Mouse (Mus musculus): ENCODE data around the gene H2-Aa. TPM values are rescaled to one million over a fixed set of nuclear protein-coding genes. Genes with fewer than 3 reads are reported as not detected.

The H2-Aa gene
- polyA plus RNA-seq, 1 experiment from 2014 or later = 35.8 TPM

- no peak for TF ChIP-seq CTCF (IDR thresholded peaks at IDR 0.05; ENCODE audit: low read depth)
- Histone ChIP-seq H3K9ac (ENCODE audit: low read depth, low read length) (no peak overlapping the region), H3K36me3 (ENCODE audit: control insufficient read depth, insufficient read depth) (no peaks in the 10 kb centered on the region), H3K27ac (ENCODE audit: low read depth, low read length) (no peak overlapping the region), H3K4me2 (replicated peaks; ENCODE audit: low read depth) (no peak overlapping the region), H3K4me3 (ENCODE audit: low read depth, low read length) (no peak overlapping the region), H3K4me1 (replicated peaks; ENCODE audit: control insufficient read depth, insufficient read depth, low read length) (no peaks in the 10 kb centered on the region), H3K27me3 (replicated peaks; ENCODE audit: control insufficient read depth, insufficient read depth, low read length) (no peaks in the 10 kb centered on the region), H3K9me3 (ENCODE audit: control insufficient read depth) (no peaks in the 10 kb centered on the region)
- no peak for ATAC-seq
- 53% methylated on average over 10 of the region's 10 CpGs for WGBS
These were observed 48.0 kb downstream of the H2-Aa start for GRCm38 (mm10) chr17:34239601-34240041.

GRCm38 (mm10) chr17:34238706-34239105 is 48.9 kb downstream of the H2-Aa start, which contains the start of gene H2-Ob:
Gene H2-Ob (plus strand): TSS chr17:34238903.
- Histone ChIP-seq H3K9me3 (ENCODE audit: control insufficient read depth) (no peaks in the 10 kb centered on the region), H3K4me1 (replicated peaks; ENCODE audit: control insufficient read depth, insufficient read depth, low read length) (no peaks in the 10 kb centered on the region), H3K27ac (ENCODE audit: low read depth, low read length) (no peak within 1 kb of the TSS), H3K4me2 (replicated peaks; ENCODE audit: low read depth) (no peak within 1 kb of the TSS), H3K9ac (ENCODE audit: low read depth, low read length) (no peak within 1 kb of the TSS), H3K4me3 (ENCODE audit: low read depth, low read length) (no peak within 1 kb of the TSS), H3K27me3 (replicated peaks; ENCODE audit: control insufficient read depth, insufficient read depth, low read length) (no peaks in the 10 kb centered on the region), H3K36me3 (ENCODE audit: control insufficient read depth, insufficient read depth) (no peaks in the 10 kb centered on the region)
- 63% methylated on average over 3 of the region's 3 CpGs for WGBS
- no peak for TF ChIP-seq CTCF (IDR thresholded peaks at IDR 0.05; ENCODE audit: low read depth)
- ATAC-seq = no peak

DNA sequence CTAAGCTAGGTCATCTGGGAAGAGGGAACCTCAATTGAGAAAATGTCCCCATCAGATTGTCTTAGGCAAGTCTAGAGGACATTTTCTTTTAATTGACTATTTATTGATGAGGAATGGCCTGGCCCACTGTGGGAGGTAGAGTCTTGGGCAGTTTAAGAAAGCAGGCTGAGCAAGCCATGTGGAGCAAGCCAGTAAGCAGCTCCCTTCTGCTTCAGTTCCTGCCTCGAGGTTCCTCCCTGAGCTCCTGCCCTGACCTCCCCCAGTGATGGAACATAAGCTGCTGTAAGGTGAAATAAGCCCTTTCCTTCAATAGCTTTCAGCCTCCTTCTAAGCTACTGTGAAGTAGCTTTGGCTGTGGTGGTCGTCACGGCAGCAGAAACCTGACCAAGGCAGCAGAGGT is 49.9 kb downstream of the H2-Aa start:
- H3K27ac ChIP-seq (ENCODE audit: low read depth, low read length) = no peak overlapping the region
- 84% methylated on average over 3 of the region's 3 CpGs for WGBS
- ATAC-seq = no peak
- H3K9me3 ChIP-seq (ENCODE audit: control insufficient read depth) = no peaks in the 10 kb centered on the region
- H3K4me1 ChIP-seq (replicated peaks; ENCODE audit: control insufficient read depth, insufficient read depth, low read length) = no peaks in the 10 kb centered on the region
- H3K36me3 ChIP-seq (ENCODE audit: control insufficient read depth, insufficient read depth) = no peaks in the 10 kb centered on the region
- H3K9ac ChIP-seq (ENCODE audit: low read depth, low read length) = no peak overlapping the region
- no peak overlapping the region for H3K4me2 ChIP-seq (replicated peaks; ENCODE audit: low read depth)
- no peaks in the 10 kb centered on the region for H3K27me3 ChIP-seq (replicated peaks; ENCODE audit: control insufficient read depth, insufficient read depth, low read length)
- H3K4me3 ChIP-seq (ENCODE audit: low read depth, low read length) = no peak overlapping the region
- TF ChIP-seq CTCF (IDR thresholded peaks at IDR 0.05; ENCODE audit: low read depth) = no peak

- no peak for TF ChIP-seq CTCF (IDR thresholded peaks at IDR 0.05; ENCODE audit: low read depth)
These were observed 50.9 kb downstream of the H2-Aa start for GRCm38 (mm10) chr17:34236691-34237090.

DNA sequence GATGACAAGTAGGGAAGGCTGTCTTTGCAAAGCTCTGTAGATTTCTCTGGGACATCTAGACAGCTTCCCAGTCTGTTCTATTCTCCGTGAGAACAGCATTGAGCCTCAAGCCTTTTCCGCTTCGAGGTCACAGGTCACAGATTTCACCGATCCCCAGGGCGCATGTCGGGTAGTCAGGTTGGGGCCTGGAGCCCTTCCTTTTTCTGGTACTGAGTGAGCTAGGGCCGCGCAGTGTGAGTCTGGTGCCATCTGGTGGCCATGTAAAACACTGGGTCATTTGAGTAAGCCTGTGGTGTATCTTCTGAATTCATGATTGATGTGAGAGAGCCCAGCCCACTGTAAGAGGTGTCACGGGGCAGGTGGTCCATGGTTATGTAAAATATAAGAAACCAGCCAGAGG is 52.7 kb downstream of the H2-Aa start:
- 45% methylated on average over 9 of the region's 9 CpGs for WGBS
- H3K36me3 ChIP-seq (ENCODE audit: control insufficient read depth, insufficient read depth) = no peaks in the 10 kb centered on the region
- H3K4me3 ChIP-seq (ENCODE audit: low read depth, low read length) = no peak overlapping the region
- peak; percentile 96 for TF ChIP-seq CTCF (IDR thresholded peaks at IDR 0.05; ENCODE audit: low read depth)
- H3K4me2 ChIP-seq (replicated peaks; ENCODE audit: low read depth) = no peak overlapping the region
- ATAC-seq = peak; percentile 49
- no peak overlapping the region for H3K27ac ChIP-seq (ENCODE audit: low read depth, low read length)
- H3K9ac ChIP-seq (ENCODE audit: low read depth, low read length) = no peak overlapping the region
- H3K9me3 ChIP-seq (ENCODE audit: control insufficient read depth) = no peaks in the 10 kb centered on the region
- H3K27me3 ChIP-seq (replicated peaks; ENCODE audit: control insufficient read depth, insufficient read depth, low read length) = no peaks in the 10 kb centered on the region
- H3K4me1 ChIP-seq (replicated peaks; ENCODE audit: control insufficient read depth, insufficient read depth, low read length) = no peaks in the 10 kb centered on the region

More at GRCm38 (mm10) chr17:34236691-34237090, 50.9 kb downstream of the H2-Aa start:
- Histone ChIP-seq H3K4me1 (replicated peaks; ENCODE audit: control insufficient read depth, insufficient read depth, low read length) (no peaks in the 10 kb centered on the region), H3K27me3 (replicated peaks; ENCODE audit: control insufficient read depth, insufficient read depth, low read length) (no peaks in the 10 kb centered on the region), H3K9ac (ENCODE audit: low read depth, low read length) (no peak overlapping the region), H3K4me2 (replicated peaks; ENCODE audit: low read depth) (no peak overlapping the region), H3K4me3 (ENCODE audit: low read depth, low read length) (no peak overlapping the region), H3K9me3 (ENCODE audit: control insufficient read depth) (no peaks in the 10 kb centered on the region), H3K36me3 (ENCODE audit: control insufficient read depth, insufficient read depth) (no peaks in the 10 kb centered on the region), H3K27ac (ENCODE audit: low read depth, low read length) (no peak overlapping the region)
- ATAC-seq = no peak
- WGBS = 77% methylated on average over 5 of the region's 5 CpGs

Other genes with a start within 250 kb of the H2-Aa start
- 0.13 and 0.21 TPM in 2 replicates for gene Col11a2, start 248.4 kb downstream of the H2-Aa start, polyA plus RNA-seq (2015; fragmentation: Nextera tagmentation; extraction: Ambion mirVana)
- 0.25 and 0.90 TPM in 2 replicates for gene H2-Oa, start 195.5 kb downstream of the H2-Aa start, polyA plus RNA-seq (2015; fragmentation: Nextera tagmentation; extraction: Ambion mirVana)
- 15.2 and 16.7 TPM in 2 replicates for gene H2-DMa, start 168.3 kb downstream of the H2-Aa start, polyA plus RNA-seq (2015; fragmentation: Nextera tagmentation; extraction: Ambion mirVana)
- 51.8 and 60.0 TPM in 2 replicates for gene Brd2, start 165.2 kb downstream of the H2-Aa start, polyA plus RNA-seq (2015; fragmentation: Nextera tagmentation; extraction: Ambion mirVana)
- gene H2-DMb2, start 144.5 kb downstream of the H2-Aa start, polyA plus RNA-seq (2015; fragmentation: Nextera tagmentation; extraction: Ambion mirVana) = 0.97 and 0.98 TPM in 2 replicates
- gene H2-DMb1, start 134.8 kb downstream of the H2-Aa start, polyA plus RNA-seq (2015; fragmentation: Nextera tagmentation; extraction: Ambion mirVana) = 5.1 and 6.4 TPM in 2 replicates
- gene Tap1, start 100.3 kb downstream of the H2-Aa start, polyA plus RNA-seq (2015; fragmentation: Nextera tagmentation; extraction: Ambion mirVana) = 14.1 and 15.0 TPM in 2 replicates
- gene Psmb9, start 100.1 kb downstream of the H2-Aa start, polyA plus RNA-seq (2015; fragmentation: Nextera tagmentation; extraction: Ambion mirVana) = 36.8 and 37.7 TPM in 2 replicates
- 82.4 and 86.4 TPM in 2 replicates for gene Psmb8, start 90.1 kb downstream of the H2-Aa start, polyA plus RNA-seq (2015; fragmentation: Nextera tagmentation; extraction: Ambion mirVana)
- gene Tap2, start 84.3 kb downstream of the H2-Aa start, polyA plus RNA-seq (2015; fragmentation: Nextera tagmentation; extraction: Ambion mirVana) = 11.2 and 13.0 TPM in 2 replicates
- 0.17 and 0.30 TPM in 2 replicates for gene H2-Ob, start 48.9 kb downstream of the H2-Aa start, polyA plus RNA-seq (2015; fragmentation: Nextera tagmentation; extraction: Ambion mirVana)
- 53.8 and 53.9 TPM in 2 replicates for gene H2-Ab1, start 30.1 kb downstream of the H2-Aa start, polyA plus RNA-seq (2015; fragmentation: Nextera tagmentation; extraction: Ambion mirVana)
- 24.1 and 25.1 TPM in 2 replicates for gene H2-Eb1, start 18.0 kb upstream of the H2-Aa start, polyA plus RNA-seq (2015; fragmentation: Nextera tagmentation; extraction: Ambion mirVana)
- gene H2-Eb2, start 37.8 kb upstream of the H2-Aa start, polyA plus RNA-seq (2015; fragmentation: Nextera tagmentation; extraction: Ambion mirVana) = not detected in 2 replicates
- 43.0 and 43.4 TPM in 2 replicates for gene Btnl2, start 67.0 kb upstream of the H2-Aa start, polyA plus RNA-seq (2015; fragmentation: Nextera tagmentation; extraction: Ambion mirVana)
- 114 and 119 TPM in 2 replicates for gene Btnl1, start 89.3 kb upstream of the H2-Aa start, polyA plus RNA-seq (2015; fragmentation: Nextera tagmentation; extraction: Ambion mirVana)
- gene BC051142, start 111.0 kb upstream of the H2-Aa start, polyA plus RNA-seq (2015; fragmentation: Nextera tagmentation; extraction: Ambion mirVana) = 1.6 and 1.7 TPM in 2 replicates
- 20.2 and 25.1 TPM in 2 replicates for gene Btnl4, start 189.5 kb upstream of the H2-Aa start, polyA plus RNA-seq (2015; fragmentation: Nextera tagmentation; extraction: Ambion mirVana)
- 85.8 and 97.6 TPM in 2 replicates for gene Btnl6, start 229.5 kb upstream of the H2-Aa start, polyA plus RNA-seq (2015; fragmentation: Nextera tagmentation; extraction: Ambion mirVana)

Measured in intestine, postnatal 0 days (tissue).